Mouse (Mus musculus): ENCODE results near the gene Med17.

Gene Med17

GRCm38 (mm10) chr9:15237516-15238296 lies 42.0 kb downstream of the Med17 start:
- DNase-seq (ENCODE audit: low spot score in 2 of 2): no peak

GRCm38 (mm10) chr9:15235986-15236385 lies 43.7 kb downstream of the Med17 start:
- no peak for DNase-seq (ENCODE audit: low spot score in 2 of 2)

GRCm38 (mm10) chr9:15233604-15234003 lies 46.1 kb downstream of the Med17 start:
- no peak for DNase-seq (ENCODE audit: low spot score in 2 of 2)

GRCm38 (mm10) chr9:15232445-15232844 lies 47.3 kb downstream of the Med17 start:
- DNase-seq (ENCODE audit: low spot score in 2 of 2): no peak

GRCm38 (mm10) chr9:15224912-15225311 lies 54.8 kb downstream of the Med17 start:
- no peak for DNase-seq (ENCODE audit: low spot score in 2 of 2)

GRCm38 (mm10) chr9:15213695-15214094 lies 66.0 kb downstream of the Med17 start:
- no peak for DNase-seq (ENCODE audit: low spot score in 2 of 2)

- DNase-seq (ENCODE audit: low spot score in 2 of 2): peak in 1 of 2 experiments; percentile 6
Observed at GRCm38 (mm10) chr9:15211876-15212275, 67.9 kb downstream of the Med17 start.
